Mouse (Mus musculus) liver, postnatal 0 days (tissue): ENCODE data around the gene Nosip.

ENCODE experiments used
- CTCF ChIP-seq: sonication (generic); IDR thresholded peaks from 2 replicates; pipeline ENCODE4 v1.5.1; 2016; ENCODE audit warnings: antibody characterized with exemption, low read depth
- EP300 ChIP-seq: IDR thresholded peaks from 2 replicates; pipeline ENCODE4 v1.6.1; 2016; ENCODE audit warnings: antibody characterized with exemption, low read depth, mild to moderate bottlenecking

DNA sequence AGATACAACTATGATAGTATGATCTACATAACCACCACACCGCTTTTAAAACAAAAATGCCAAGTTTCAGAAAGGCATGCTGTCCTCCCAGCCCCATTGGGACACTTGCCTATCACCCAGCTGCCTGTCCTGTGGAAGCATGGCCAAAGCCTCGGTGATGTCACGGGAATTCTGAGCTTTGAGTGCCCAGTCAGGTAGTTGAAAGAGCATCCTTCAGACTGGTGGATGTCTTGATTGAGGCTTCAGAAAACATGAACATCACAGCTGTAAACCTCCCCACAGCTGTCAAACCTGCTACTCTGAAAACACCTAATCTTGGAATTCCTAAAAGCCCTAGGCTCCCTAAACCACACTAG is 48.2 kb upstream of the Nosip start:
- TF ChIP-seq CTCF (no peak), EP300 (no peak)
